Mouse (Mus musculus): ENCODE data around the gene Sytl3.

Gene Sytl3

GRCm38 (mm10) chr17:6759717-6760292 is 100.9 kb downstream of the Sytl3 start:
- peak in 1 of 2 experiments; percentile 59 for DNase-seq

GRCm38 (mm10) chr17:6763513-6764226 is 104.8 kb downstream of the Sytl3 start:
- no peak for DNase-seq

GRCm38 (mm10) chr17:6764227-6764593 is 105.3 kb downstream of the Sytl3 start:
- DNase-seq, result no peak

- no peak for DNase-seq
Observed at GRCm38 (mm10) chr17:6764730-6765129, 105.8 kb downstream of the Sytl3 start.

- no peak for DNase-seq
Observed at GRCm38 (mm10) chr17:6765886-6766285, 107.0 kb downstream of the Sytl3 start.

GRCm38 (mm10) chr17:6766823-6767222 is 107.9 kb downstream of the Sytl3 start:
- no peak for DNase-seq

GRCm38 (mm10) chr17:6767771-6768170 is 108.9 kb downstream of the Sytl3 start:
- no peak for DNase-seq

- peak in 1 of 2 experiments; percentile 35 for DNase-seq
Observed at GRCm38 (mm10) chr17:6768301-6768788, 109.5 kb downstream of the Sytl3 start.

- peak; percentile 70 to 72 for DNase-seq
Observed at GRCm38 (mm10) chr17:6769602-6770001, 110.7 kb downstream of the Sytl3 start.

- no peak for DNase-seq
Observed at GRCm38 (mm10) chr17:6771661-6772489, 113.0 kb downstream of the Sytl3 start.

- DNase-seq, result no peak
Observed at GRCm38 (mm10) chr17:6772490-6772773, 113.5 kb downstream of the Sytl3 start.

GRCm38 (mm10) chr17:6773249-6773966 is 114.5 kb downstream of the Sytl3 start:
- DNase-seq, result no peak

GRCm38 (mm10) chr17:6775221-6775620 is 116.3 kb downstream of the Sytl3 start:
- no peak for DNase-seq

- DNase-seq, result no peak
Observed at GRCm38 (mm10) chr17:6775671-6776070, 116.8 kb downstream of the Sytl3 start.

- DNase-seq, result no peak
Observed at GRCm38 (mm10) chr17:6776123-6776522, 117.2 kb downstream of the Sytl3 start.

GRCm38 (mm10) chr17:6776576-6776975 is 117.7 kb downstream of the Sytl3 start:
- DNase-seq, result no peak

- no peak for DNase-seq
Observed at GRCm38 (mm10) chr17:6777061-6777460, 118.2 kb downstream of the Sytl3 start.

- DNase-seq, result no peak
Observed at GRCm38 (mm10) chr17:6777629-6778331, 118.9 kb downstream of the Sytl3 start.

- peak; percentile 45 to 56 for DNase-seq
Observed at GRCm38 (mm10) chr17:6778332-6778683, 119.4 kb downstream of the Sytl3 start.

GRCm38 (mm10) chr17:6778771-6779509 is 120.0 kb downstream of the Sytl3 start:
- peak; percentile 48 to 57 for DNase-seq

- DNase-seq, result no peak
Observed at GRCm38 (mm10) chr17:6779632-6780031, 120.7 kb downstream of the Sytl3 start.

All from cerebellum, postnatal 14 days (tissue).